Mouse (Mus musculus) erythroblast, embryonic 14.5 days (primary cell): ENCODE results near the gene Rtp3. TPM values are rescaled to one million over a fixed set of nuclear protein-coding genes. Genes with fewer than 3 reads are reported as not detected.

ENCODE experiments used
- H3K27me3 ChIP-seq: 2 replicates; pipeline ENCODE4 v1.6.1; 2012; ENCODE audit warnings: inconsistent platforms; ENCODE audit not compliant: control insufficient read depth
- H3K36me3 ChIP-seq: 2 replicates; pipeline ENCODE4 v1.6.1; 2012; ENCODE audit warnings: mild to moderate bottlenecking, inconsistent platforms; ENCODE audit not compliant: control insufficient read depth
- H3K4me1 ChIP-seq: 2 replicates; pipeline ENCODE4 v1.6.1; 2012; ENCODE audit warnings: inconsistent platforms; ENCODE audit not compliant: control insufficient read depth
- H3K4me3 ChIP-seq: replicated peaks from 2 replicates; pipeline ENCODE3; 2012; ENCODE audit warnings: moderate library complexity, mild to moderate bottlenecking, inconsistent platforms
- H3K9me3 ChIP-seq: 2 replicates; pipeline ENCODE4 v1.6.1; 2012; ENCODE audit warnings: low read length, inconsistent platforms, mixed read lengths; ENCODE audit not compliant: control insufficient read depth
- GATA1 ChIP-seq: IDR thresholded peaks from 2 replicates; pipeline ENCODE4 v1.6.1; 2012; ENCODE audit warnings: low read length, inconsistent platforms, mixed read lengths
- TAL1 ChIP-seq: IDR thresholded peaks from 3 replicates; pipeline ENCODE4 v1.6.1; 2012; ENCODE audit warnings: low read length, inconsistent platforms, mixed read lengths
- polyA plus RNA-seq: library from polyadenylated mRNA; stranded (reverse); fragments of >175 nt; gene quantifications from 2 replicates; pipeline ENCODE4 v1.2.3, GENCODE M21; 2012

The Rtp3 gene
- polyA plus RNA-seq, 1 experiment = not detected

GRCm38 (mm10) chr9:110950109-110950508 lies 40.3 kb downstream of the Rtp3 start:
- no peak for TF ChIP-seq GATA1
- no peak for TF ChIP-seq TAL1
- Histone ChIP-seq H3K27me3 (peaks cover 48% of the 10 kb centered on the region), H3K4me1 (no peaks in the 10 kb centered on the region), H3K4me3 (no peak overlapping the region), H3K9me3 (no peaks in the 10 kb centered on the region), H3K36me3 (no peaks in the 10 kb centered on the region)

GRCm38 (mm10) chr9:110948813-110949310 lies 41.5 kb downstream of the Rtp3 start:
- Histone ChIP-seq H3K4me1 (no peaks in the 10 kb centered on the region), H3K9me3 (no peaks in the 10 kb centered on the region), H3K27me3 (peaks cover 51% of the 10 kb centered on the region), H3K4me3 (no peak overlapping the region), H3K36me3 (no peaks in the 10 kb centered on the region)
- TF ChIP-seq TAL1 (no peak), GATA1 (no peak)

GRCm38 (mm10) chr9:110947900-110948299 lies 42.5 kb downstream of the Rtp3 start:
- no peaks in the 10 kb centered on the region for H3K4me1 ChIP-seq
- no peaks in the 10 kb centered on the region for H3K36me3 ChIP-seq
- H3K9me3 ChIP-seq = no peaks in the 10 kb centered on the region
- TF ChIP-seq TAL1 = no peak
- no peak for TF ChIP-seq GATA1
- H3K4me3 ChIP-seq = no peak overlapping the region
- peaks cover 45% of the 10 kb centered on the region for H3K27me3 ChIP-seq

DNA sequence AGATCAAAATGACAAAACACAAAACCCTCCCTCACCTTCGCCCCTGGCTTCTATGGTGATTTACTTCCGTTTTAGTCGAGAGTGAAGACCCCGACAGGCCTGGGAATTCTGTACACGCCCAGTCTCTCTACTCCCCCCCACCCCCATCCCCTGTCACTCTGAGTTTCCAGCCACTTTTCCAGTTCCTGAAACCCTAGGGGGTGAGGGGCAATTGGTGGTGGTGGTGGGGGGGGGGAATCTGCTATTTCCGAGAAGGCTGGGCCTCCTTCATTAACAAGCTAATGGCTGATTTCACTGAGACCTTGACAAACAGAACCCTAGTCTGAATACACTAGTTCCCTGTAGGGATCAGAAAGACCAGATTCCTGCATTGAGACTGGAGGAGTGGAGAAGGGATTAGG lies 43.1 kb downstream of the Rtp3 start:
- TF ChIP-seq GATA1 = no peak
- TF ChIP-seq TAL1 = no peak
- H3K36me3 ChIP-seq = no peaks in the 10 kb centered on the region
- H3K27me3 ChIP-seq = peaks cover 42% of the 10 kb centered on the region
- no peak overlapping the region for H3K4me3 ChIP-seq
- no peaks in the 10 kb centered on the region for H3K4me1 ChIP-seq
- no peaks in the 10 kb centered on the region for H3K9me3 ChIP-seq

- TF ChIP-seq TAL1 (no peak), GATA1 (no peak)
- Histone ChIP-seq H3K4me3 (no peak overlapping the region), H3K27me3 (peaks cover 42% of the 10 kb centered on the region), H3K9me3 (no peaks in the 10 kb centered on the region), H3K36me3 (no peaks in the 10 kb centered on the region), H3K4me1 (no peaks in the 10 kb centered on the region)
Observed at GRCm38 (mm10) chr9:110946548-110947044, 43.8 kb downstream of the Rtp3 start.

GRCm38 (mm10) chr9:110945926-110946325 lies 44.5 kb downstream of the Rtp3 start, which contains the start of gene Tdgf1:
Gene Tdgf1, minus strand, starts transcription at chr9:110946158.
- H3K4me1 ChIP-seq = no peaks in the 10 kb centered on the region
- H3K4me3 ChIP-seq = no peak within 1 kb of the TSS
- H3K36me3 ChIP-seq = no peaks in the 10 kb centered on the region
- peaks cover 42% of the 10 kb centered on the region for H3K27me3 ChIP-seq
- H3K9me3 ChIP-seq = no peaks in the 10 kb centered on the region
- TF ChIP-seq TAL1 (no peak), GATA1 (no peak)

DNA sequence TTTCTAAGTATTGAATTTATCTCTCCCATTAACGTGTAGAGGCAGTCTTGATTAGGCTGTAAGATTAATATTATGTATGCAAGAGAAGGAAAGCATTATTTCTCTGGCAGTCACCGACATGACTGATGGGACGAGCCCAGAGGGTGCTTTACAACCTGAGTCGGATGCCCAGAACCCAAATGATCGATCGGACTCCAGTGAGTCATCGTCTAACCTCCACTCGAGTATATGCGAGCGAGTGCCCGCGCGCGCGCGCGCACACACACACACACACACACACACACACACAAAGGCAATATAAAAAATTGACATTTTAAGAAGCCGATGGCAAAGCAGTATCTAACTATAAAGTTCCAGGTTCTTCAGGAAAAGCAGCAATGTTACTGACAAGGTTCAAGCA lies 45.0 kb downstream of the Rtp3 start:
- no peaks in the 10 kb centered on the region for H3K4me1 ChIP-seq
- no peak overlapping the region for H3K4me3 ChIP-seq
- no peaks in the 10 kb centered on the region for H3K9me3 ChIP-seq
- H3K36me3 ChIP-seq = no peaks in the 10 kb centered on the region
- peaks cover 42% of the 10 kb centered on the region for H3K27me3 ChIP-seq
- TF ChIP-seq TAL1 (no peak), GATA1 (no peak)

DNA sequence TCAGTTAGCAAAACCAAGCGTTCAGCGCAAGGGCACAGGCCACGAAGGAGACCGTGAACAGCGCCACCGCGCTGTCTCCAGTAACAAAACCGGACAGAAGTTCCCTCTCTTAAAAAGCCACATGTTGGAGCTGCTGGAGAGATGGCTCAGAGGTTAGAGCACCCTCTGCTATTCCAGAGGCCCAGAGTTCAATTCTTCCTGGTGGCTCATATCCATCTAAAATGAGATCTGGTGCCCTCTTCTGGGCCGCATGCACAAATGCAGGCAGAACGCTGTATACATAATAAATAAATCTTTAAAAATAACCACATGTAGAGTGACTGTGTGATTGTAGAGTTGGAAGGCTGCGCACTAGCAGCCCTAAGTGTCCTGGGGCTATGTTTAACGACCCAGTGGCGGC lies 46.1 kb downstream of the Rtp3 start:
- no peak for TF ChIP-seq GATA1
- no peak for TF ChIP-seq TAL1
- Histone ChIP-seq H3K9me3 (no peaks in the 10 kb centered on the region), H3K36me3 (no peaks in the 10 kb centered on the region), H3K4me1 (no peaks in the 10 kb centered on the region), H3K4me3 (no peak overlapping the region), H3K27me3 (peaks cover 42% of the 10 kb centered on the region)

- no peaks in the 10 kb centered on the region for H3K9me3 ChIP-seq
- H3K36me3 ChIP-seq = no peaks in the 10 kb centered on the region
- no peaks in the 10 kb centered on the region for H3K27me3 ChIP-seq
- TF ChIP-seq TAL1 (no peak), GATA1 (no peak)
- no peak overlapping the region for H3K4me3 ChIP-seq
- no peaks in the 10 kb centered on the region for H3K4me1 ChIP-seq
Observed at GRCm38 (mm10) chr9:110937506-110938490, 52.6 kb downstream of the Rtp3 start.

DNA sequence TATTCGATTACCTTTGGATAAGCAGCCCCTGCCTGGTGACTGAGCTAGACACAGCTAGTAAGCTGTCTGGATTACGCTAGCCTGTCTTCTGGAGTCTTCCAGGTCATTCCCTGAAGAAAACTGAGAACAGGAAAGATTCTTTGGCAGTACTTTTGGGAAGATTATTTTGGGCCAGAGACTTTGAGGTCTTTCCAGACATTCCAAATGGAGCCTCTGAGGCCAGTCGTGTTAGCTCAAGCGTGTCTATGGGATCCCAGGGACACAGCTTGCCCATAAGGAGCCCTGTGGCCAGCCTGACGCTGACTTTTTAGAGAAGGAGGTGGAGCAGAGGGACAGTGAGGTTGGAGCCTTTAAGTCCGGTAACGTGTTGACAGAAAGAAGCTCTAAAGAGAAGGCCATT lies 54.4 kb downstream of the Rtp3 start:
- Histone ChIP-seq H3K36me3 (no peaks in the 10 kb centered on the region), H3K4me3 (no peak overlapping the region), H3K4me1 (no peaks in the 10 kb centered on the region), H3K27me3 (no peaks in the 10 kb centered on the region), H3K9me3 (no peaks in the 10 kb centered on the region)
- no peak for TF ChIP-seq GATA1

Other genes with a start within 250 kb of the Rtp3 start
- not detected in 2 replicates for gene Myl3, start 248.7 kb downstream of the Rtp3 start, polyA plus RNA-seq
- gene Pth1r, start 243.4 kb downstream of the Rtp3 start, polyA plus RNA-seq = not detected in 2 replicates
- not detected in 2 replicates for gene Prss42, start 192.4 kb downstream of the Rtp3 start, polyA plus RNA-seq
- 0.02 TPM in 1 of 2 replicates, not detected in the other for gene Prss44, start 176.6 kb downstream of the Rtp3 start, polyA plus RNA-seq
- not detected in 2 replicates for gene Prss43, start 163.9 kb downstream of the Rtp3 start, polyA plus RNA-seq
- gene Prss45, start 156.0 kb downstream of the Rtp3 start, polyA plus RNA-seq = not detected in 2 replicates
- not detected in 2 replicates for gene Prss46, start 146.1 kb downstream of the Rtp3 start, polyA plus RNA-seq
- 0.87 and 3.1 TPM in 2 replicates for gene Prss50, start 132.6 kb downstream of the Rtp3 start, polyA plus RNA-seq
- 0.02 and 0.05 TPM in 2 replicates for gene Als2cl, start 110.7 kb downstream of the Rtp3 start, polyA plus RNA-seq
- gene Tmie, start 110.5 kb downstream of the Rtp3 start, polyA plus RNA-seq = not detected in 2 replicates
- not detected in 2 replicates for gene Fam240a, start 73.7 kb downstream of the Rtp3 start, polyA plus RNA-seq
- not detected in 2 replicates for gene Tdgf1, start 44.4 kb downstream of the Rtp3 start, polyA plus RNA-seq
- not detected in 2 replicates for gene Lrrc2, start 39.0 kb downstream of the Rtp3 start, polyA plus RNA-seq
- gene Ltf, start 28.7 kb upstream of the Rtp3 start, polyA plus RNA-seq = not detected in 2 replicates
- 0.87 and 1.3 TPM in 2 replicates for gene Ccrl2, start 66.9 kb upstream of the Rtp3 start, polyA plus RNA-seq
- 1.6 and 3.0 TPM in 2 replicates for gene Lrrfip2, start 127.0 kb upstream of the Rtp3 start, polyA plus RNA-seq